Mouse (Mus musculus): Measurements from ENCODE around the gene Camta1. TPM values are rescaled to one million over a fixed set of nuclear protein-coding genes. Genes with fewer than 3 reads are reported as not detected.

The Camta1 gene
- polyA plus RNA-seq, 1 experiment, result 3.6 TPM

DNA sequence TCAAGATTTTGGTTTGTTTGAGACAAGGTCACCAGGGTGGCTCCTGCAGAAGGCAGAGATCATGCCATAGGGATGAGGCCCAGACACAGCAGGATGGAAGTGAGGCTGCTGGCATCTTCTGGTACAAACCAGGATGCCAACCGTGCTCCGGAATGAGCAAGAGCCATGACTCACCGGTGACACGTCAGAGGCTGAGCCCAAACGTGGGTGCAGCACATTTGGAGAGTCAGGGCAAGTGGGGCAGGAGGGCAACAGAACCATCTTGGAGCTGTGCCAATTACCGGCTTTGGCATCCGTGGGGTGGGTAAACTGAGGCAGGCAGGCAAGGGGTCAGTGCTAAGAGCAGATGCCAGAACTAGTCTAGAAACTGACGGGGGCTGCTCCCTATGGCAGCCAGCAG lies 888.4 kb downstream of the Camta1 start:
- WGBS, result 72% methylated on average over 8 of the region's 8 CpGs
- no peak for DNase-seq (ENCODE audit: low read depth, low spot score)

GRCm38 (mm10) chr4:150968956-150969355 lies 892.7 kb downstream of the Camta1 start:
- DNase-seq (ENCODE audit: low read depth, low spot score), result no peak

DNA sequence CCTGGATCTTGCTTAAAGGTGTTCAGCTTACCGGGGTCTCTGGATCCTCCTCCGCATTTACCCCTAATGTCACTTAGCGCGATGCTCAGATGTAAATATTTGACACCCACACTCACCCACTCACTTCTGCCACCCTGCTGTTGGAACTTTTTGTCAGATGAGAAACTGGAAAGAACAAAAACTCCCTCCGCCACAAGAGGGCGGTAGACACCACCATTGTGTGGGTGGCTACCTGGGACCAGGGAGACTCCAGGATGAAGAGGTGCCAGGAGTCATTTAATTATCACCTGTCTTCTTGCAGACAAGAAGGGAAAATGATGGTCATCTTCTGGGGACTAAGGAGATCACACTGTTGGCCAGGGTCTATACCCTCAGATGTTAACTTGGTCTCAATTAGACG lies 895.1 kb downstream of the Camta1 start:
- WGBS, result 14% methylated on average over 7 of the region's 7 CpGs
- peak; percentile 36 for DNase-seq (ENCODE audit: low read depth, low spot score)

More at GRCm38 (mm10) chr4:150968956-150969355, 892.7 kb downstream of the Camta1 start:
- WGBS, result 65% methylated on average over 8 of the region's 8 CpGs

GRCm38 (mm10) chr4:150965555-150965951 lies 896.1 kb downstream of the Camta1 start:
- WGBS, result 67% methylated on average over 11 of the region's 11 CpGs
- DNase-seq (ENCODE audit: low read depth, low spot score), result no peak

GRCm38 (mm10) chr4:150964635-150965554 lies 896.8 kb downstream of the Camta1 start:
- peak; percentile 67 for DNase-seq (ENCODE audit: low read depth, low spot score)
- WGBS, result 8% methylated on average over 25 of the region's 25 CpGs

GRCm38 (mm10) chr4:150963711-150964110 lies 898.0 kb downstream of the Camta1 start:
- WGBS, result 58% methylated on average over 2 of the region's 2 CpGs
- DNase-seq (ENCODE audit: low read depth, low spot score), result no peak

- peak; percentile 25 for DNase-seq (ENCODE audit: low read depth, low spot score)
- WGBS, result 16% methylated on average over 6 of the region's 6 CpGs
These were observed 899.4 kb downstream of the Camta1 start for GRCm38 (mm10) chr4:150962231-150962630.

- WGBS, result 66% methylated on average over 7 of the region's 7 CpGs
- no peak for DNase-seq (ENCODE audit: low read depth, low spot score)
These were observed 903.1 kb downstream of the Camta1 start for GRCm38 (mm10) chr4:150958536-150958935.

DNA sequence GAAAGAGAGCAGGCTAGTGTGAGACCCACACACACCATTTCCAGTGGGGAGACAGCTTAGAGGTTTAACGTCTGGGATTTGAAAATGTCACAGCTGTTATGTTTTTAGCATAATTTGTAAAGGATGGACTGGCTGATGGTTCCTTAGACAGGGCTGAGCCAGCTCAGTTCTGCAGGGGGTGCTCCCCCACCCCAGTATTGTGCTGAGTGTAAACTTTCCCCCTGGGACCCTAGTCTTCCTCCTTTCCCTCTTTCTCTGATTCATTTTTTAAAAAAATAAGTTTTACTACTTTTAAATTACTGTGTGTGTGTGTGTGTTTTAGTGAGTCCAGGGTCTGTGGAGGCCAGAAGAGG lies 904.6 kb downstream of the Camta1 start:
- 63% methylated on average over 1 of the region's 1 CpGs for WGBS
- DNase-seq (ENCODE audit: low read depth, low spot score), result no peak

- WGBS, result 69% methylated on average over 13 of the region's 13 CpGs
- DNase-seq (ENCODE audit: low read depth, low spot score), result no peak
These were observed 905.1 kb downstream of the Camta1 start for GRCm38 (mm10) chr4:150956369-150957105.

- no peak for DNase-seq (ENCODE audit: low read depth, low spot score)
- WGBS, result 70% methylated on average over 10 of the region's 10 CpGs
These were observed 910.7 kb downstream of the Camta1 start for GRCm38 (mm10) chr4:150950972-150951371.

- DNase-seq (ENCODE audit: low read depth, low spot score), result no peak
- WGBS, result 92% methylated on average over 7 of the region's 7 CpGs
These were observed 917.0 kb downstream of the Camta1 start for GRCm38 (mm10) chr4:150944707-150945106.

DNA sequence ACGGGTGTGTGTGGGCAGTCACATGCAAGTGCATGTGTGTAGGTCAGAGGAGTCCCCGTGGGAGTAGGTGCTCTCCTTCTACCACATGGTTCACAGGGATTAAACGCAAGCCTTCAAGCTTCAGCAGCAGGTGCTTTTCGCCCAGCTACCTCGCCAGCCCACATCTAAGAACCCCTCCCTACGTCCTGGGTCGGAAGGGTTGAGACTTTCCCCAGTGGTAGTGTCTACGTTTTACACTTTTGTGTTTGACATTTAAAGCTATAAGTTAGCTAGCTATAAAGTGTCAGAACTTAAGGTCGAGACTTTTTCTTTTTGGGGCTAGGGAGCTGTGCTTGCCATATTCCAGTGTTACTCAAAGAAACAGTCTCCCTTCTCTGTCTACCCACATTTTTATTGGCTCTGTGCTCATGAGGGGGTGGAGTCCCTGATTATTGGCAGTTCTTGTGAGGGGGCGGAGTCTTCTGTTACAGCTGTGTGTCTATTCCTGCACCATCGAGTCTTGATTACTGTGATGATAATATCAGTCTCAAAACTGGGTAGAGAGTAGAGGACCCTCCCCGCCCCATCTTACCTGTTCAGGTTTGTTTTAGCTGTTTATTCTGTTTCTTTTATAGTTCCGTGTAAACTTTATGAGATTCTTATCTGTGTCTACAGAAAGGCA lies 921.6 kb downstream of the Camta1 start:
- 28% methylated on average over 13 of the region's 13 CpGs for WGBS
- peak; percentile 37 for DNase-seq (ENCODE audit: low read depth, low spot score)

DNA sequence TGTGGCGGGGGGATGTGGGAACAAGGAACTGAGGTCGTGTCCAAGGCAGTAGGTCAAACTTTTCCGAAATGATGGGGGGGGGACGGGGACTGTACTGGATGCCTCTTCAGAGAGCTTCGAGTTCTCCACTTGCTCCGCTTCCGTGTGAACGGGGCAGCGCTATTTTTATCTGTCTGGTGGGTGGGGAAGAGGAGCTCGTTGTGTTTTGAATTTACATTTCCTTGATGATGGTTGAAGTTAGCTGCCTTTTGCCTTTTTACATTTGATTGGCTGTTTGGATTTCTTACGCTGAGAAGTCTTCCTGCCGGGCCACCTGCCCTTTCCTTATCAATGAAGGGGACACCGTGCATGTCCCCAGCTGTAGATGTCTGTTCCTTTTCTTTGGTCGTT lies 923.6 kb downstream of the Camta1 start:
- 44% methylated on average over 14 of the region's 14 CpGs for WGBS
- no peak for DNase-seq (ENCODE audit: low read depth, low spot score)

GRCm38 (mm10) chr4:150937293-150938062 lies 924.2 kb downstream of the Camta1 start:
- no peak for DNase-seq (ENCODE audit: low read depth, low spot score)
- WGBS, result 73% methylated on average over 16 of the region's 16 CpGs

DNA sequence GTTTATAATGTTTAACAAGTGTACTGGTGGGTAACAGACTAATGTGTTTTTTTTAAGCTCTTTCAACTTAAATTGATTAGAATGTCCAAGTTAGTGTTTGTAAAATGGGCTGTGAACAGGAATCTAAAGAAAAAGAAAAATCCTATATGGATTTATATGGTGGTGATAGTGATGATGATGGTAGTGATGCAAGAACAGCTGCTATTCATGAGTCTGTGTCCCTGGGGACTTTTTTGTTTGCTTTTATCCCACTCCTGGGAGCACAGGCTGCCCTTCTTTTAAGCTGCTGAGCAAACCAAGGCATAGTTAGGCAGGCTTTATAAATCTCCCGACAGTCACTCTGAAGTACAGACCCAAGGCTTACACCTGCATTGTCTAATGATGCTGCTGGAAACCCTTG lies 928.2 kb downstream of the Camta1 start:
- 60% methylated on average over 1 of the region's 1 CpGs for whole genome bisulfite sequencing
- no peak for DNase-seq (ENCODE audit: low read depth, low spot score)

DNA sequence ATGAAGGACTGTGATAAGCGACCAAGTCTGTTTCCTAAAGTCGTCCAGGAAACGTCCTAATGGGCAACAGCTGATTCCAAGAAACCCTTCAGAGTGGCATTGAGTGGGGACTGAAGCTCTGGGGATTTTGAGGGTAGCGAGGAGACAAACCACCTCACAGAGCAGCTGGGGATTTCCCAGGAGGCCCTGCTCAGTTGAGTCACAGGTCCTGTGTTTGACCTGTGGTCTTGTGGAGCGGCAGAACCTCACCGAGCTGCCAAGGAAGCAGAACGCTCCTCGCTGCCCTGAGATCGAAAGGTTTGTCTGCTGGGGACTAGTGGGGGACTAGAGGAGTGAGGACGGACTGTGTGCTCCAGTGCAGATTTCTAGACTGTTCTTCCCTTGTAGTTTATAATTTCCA lies 933.9 kb downstream of the Camta1 start:
- DNase-seq (ENCODE audit: low read depth, low spot score), result no peak
- 46% methylated on average over 10 of the region's 10 CpGs for WGBS

DNA sequence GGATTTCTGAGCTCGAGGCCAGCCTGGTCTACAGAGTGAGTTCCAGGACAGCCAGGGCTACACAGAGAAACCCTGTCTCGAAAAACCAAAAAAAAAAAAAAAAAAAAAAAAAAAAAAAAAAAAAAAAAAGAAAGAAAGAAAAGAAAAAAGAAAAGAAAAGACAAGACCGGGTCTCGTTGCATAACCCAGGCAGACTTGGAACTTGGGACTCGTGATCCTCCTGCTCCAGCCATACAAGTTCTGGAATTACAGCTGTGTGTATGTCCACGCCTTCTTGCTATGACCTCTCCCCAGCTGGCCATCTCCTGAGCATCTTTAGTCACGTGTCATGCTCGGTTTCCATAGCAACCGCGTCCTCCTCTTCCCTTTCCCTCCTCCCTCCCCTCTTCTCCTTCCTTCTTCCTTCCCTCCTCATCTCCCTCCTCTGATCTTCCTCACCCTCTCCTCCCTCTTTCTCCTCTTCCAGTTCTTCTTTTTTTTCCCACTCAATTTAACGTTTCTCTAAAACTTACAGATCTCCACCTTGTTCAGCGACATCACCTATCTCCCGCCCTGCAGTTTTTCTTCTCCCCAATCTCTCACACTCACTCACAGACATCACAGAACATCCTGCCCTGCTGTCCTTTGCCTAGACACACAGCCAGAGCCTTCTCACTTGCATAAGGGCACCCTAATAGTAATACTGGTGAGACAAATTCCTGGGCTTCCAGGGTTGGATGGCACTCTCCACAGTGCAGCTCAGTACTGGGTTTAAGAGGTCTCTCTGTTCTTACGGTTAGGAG lies 934.6 kb downstream of the Camta1 start:
- no peak for DNase-seq (ENCODE audit: low read depth, low spot score)
- WGBS, result 46% methylated on average over 13 of the region's 14 CpGs

DNA sequence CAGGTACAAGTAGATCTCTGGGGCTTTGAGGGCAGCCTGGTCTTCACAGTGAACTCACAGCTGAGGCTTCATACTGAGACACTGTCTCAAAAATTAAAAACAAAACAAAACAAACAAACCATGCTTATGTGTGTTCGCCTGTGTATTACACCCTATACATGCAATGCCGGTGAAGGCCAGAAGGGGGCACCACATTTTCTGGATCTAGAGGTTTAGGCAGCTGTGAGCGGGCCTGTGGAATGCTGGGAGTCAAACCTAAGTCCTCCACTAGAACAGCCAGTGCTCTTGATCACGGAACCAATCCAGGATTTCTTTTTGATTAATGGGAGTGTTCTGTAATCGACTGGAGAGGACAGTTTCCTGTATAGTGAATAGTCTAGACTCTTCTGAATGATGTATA lies 935.8 kb downstream of the Camta1 start:
- 54% methylated on average over 5 of the region's 5 CpGs for WGBS
- no peak for DNase-seq (ENCODE audit: low read depth, low spot score)

Measured in large intestine, adult 2 months (tissue).